In the genomic region with DNA sequence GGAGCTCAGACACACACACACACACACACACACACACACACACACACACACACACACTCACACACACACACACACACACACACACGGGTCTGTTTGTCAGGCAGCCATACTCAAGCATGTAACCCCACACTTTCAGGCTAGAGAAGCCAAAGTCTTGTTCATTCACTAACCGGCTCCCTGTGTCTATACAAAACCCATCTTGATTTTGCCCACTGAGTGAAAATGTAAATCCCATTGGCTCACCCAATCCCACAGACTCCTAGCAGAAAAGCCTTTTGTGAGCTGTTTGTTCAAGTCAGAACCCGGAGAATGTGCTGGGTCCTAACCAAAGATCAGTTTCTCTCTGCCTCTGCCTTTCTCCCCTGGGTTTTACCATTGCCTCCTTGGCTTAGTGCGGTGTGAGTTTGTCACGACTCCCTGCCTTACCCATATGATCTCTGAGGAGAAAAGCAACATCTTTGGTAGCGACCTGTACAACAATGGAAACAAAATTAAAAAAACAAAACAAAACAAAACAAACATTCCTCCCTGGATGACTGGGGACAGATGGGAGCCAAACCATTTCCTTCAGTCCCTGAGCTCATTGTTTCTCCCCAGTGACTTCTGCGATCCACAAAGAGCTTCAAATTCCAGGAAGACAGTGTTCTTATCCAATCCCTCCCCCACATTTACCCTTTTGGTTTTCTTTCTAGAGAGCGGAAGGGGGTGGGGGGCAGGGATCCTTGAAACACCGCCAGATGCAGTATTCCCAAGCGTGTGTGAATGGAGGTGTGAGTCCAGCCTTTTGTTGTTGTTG, we compare ENCODE assay signal across 9 mouse cellular contexts. TPM values are rescaled to one million over a fixed set of nuclear protein-coding genes. Genes with fewer than 3 reads are reported as not detected.
DNase-seq lines count a peak whose midpoint lies in the region; ATAC-seq and TF ChIP-seq lines count a peak whose summit lies in the region.
"Had no signal": no experiment of that assay in that cellular context is flagged by ENCODE, and none has a peak within 500 bp of the region (broad histone marks: within the 10 kb centered on the region; RNA-seq: fewer than 3 reads in every experiment).

No protein-coding gene starts in this region.

- ATAC-seq in embryonic facial prominence, embryonic 15.5 days (ENCODE audit: insufficient number of reproducible peaks, low FRiP score, low TSS enrichment, low read depth): no peak
- peak; percentile 40; the same call in 1 of the 2 replicates for ATAC-seq in hindbrain, embryonic 14.5 days (ENCODE audit: low FRiP score)
- ATAC-seq: Patski had no signal

- no peaks in the 10 kb centered on the region for H3K36me3 ChIP-seq in ES-E14 (ENCODE audit: control insufficient read depth, insufficient read depth, low read length, poor library complexity, severe bottlenecking)
- H3K36me3 ChIP-seq in embryonic facial prominence, embryonic 15.5 days: no peaks in the 10 kb centered on the region
- no peaks in the 10 kb centered on the region for H3K36me3 ChIP-seq in hindbrain, embryonic 14.5 days (replicated peaks; ENCODE audit: control insufficient read depth, insufficient read depth)

- peak overlapping the region; percentile 38 for H3K4me2 ChIP-seq in embryonic facial prominence, embryonic 15.5 days (replicated peaks)
- peak overlapping the region; percentile 33 for H3K4me2 ChIP-seq in hindbrain, embryonic 14.5 days (replicated peaks)

- H3K27ac ChIP-seq in ES-E14 (ENCODE audit: insufficient read depth, low read depth, low read length, poor library complexity, severe bottlenecking): peak overlapping the region; percentile 71
- H3K27ac ChIP-seq in embryonic facial prominence, embryonic 15.5 days (replicated peaks): peak overlapping the region; percentile 28; the same call in 1 of the 2 replicates
- peak overlapping the region; percentile 28 for H3K27ac ChIP-seq in hindbrain, embryonic 14.5 days

- in situ Hi-C loops in ES-E14 (cut with MboI; ENCODE audit: low sequenced_read_pairs in 2 of 2, unreplicated experiment in 2 of 2): no loop called here

- peak overlapping the region; percentile 55; the same call in 1 of the 2 replicates for H3K9ac ChIP-seq in ES-E14 (ENCODE audit: insufficient read depth, low read depth, low read length, poor library complexity, severe bottlenecking)
- no peak overlapping the region for H3K9ac ChIP-seq in embryonic facial prominence, embryonic 15.5 days
- H3K9ac ChIP-seq in hindbrain, embryonic 14.5 days: no peak overlapping the region

- DNase-seq in ES-E14 (ENCODE audit: low read depth, low spot score): peak; percentile 87
- peak; percentile 38 for DNase-seq in hindbrain, embryonic 14.5 days (ENCODE audit: low spot score)
- DNase-seq in lung, postnatal 14 days: peak; percentile 16
- no peak for DNase-seq in layer of hippocampus, postnatal 36 days
- no peak for DNase-seq in ovary, adult 18-20 months (ENCODE audit: low spot score)
- DNase-seq in c-Kit-positive CD71-positive TER-119-positive erythroid progenitor cells, embryonic 14.5 days (ENCODE audit: low spot score): no peak
- no peak for DNase-seq in adrenal gland, postnatal 4 days (ENCODE audit: low spot score in 2 of 2)

- H3K4me1 ChIP-seq in ES-E14 (ENCODE audit: control insufficient read depth in 2 of 2, insufficient read depth in 2 of 2, low read length in 2 of 2, poor library complexity in 1 of 2): peaks cover 0 to 2% of the 10 kb centered on the region in 2 experiments; a peak in 1 of 4 replicates
- peaks cover 8% of the 10 kb centered on the region; the same call in 1 of the 2 replicates for H3K4me1 ChIP-seq in embryonic facial prominence, embryonic 15.5 days
- no peaks in the 10 kb centered on the region for H3K4me1 ChIP-seq in hindbrain, embryonic 14.5 days (replicated peaks; ENCODE audit: control insufficient read depth, insufficient read depth, low read length)

- H3K4me3 ChIP-seq in ES-E14 (ENCODE audit: insufficient read depth in 1 of 2, low read depth in 1 of 2, low read length in 2 of 2, poor library complexity in 1 of 2, severe bottlenecking in 1 of 2): peak overlapping the region; percentile 45 to 80
- H3K4me3 ChIP-seq in embryonic facial prominence, embryonic 15.5 days (replicated peaks): peak overlapping the region; percentile 18; the same call in 1 of the 2 replicates
- H3K4me3 ChIP-seq in hindbrain, embryonic 14.5 days (replicated peaks; ENCODE audit: low read length): no peak overlapping the region

- WGBS in embryonic facial prominence, embryonic 15.5 days: 17% methylated on average over 10 of the region's 10 CpGs
- WGBS in hindbrain, embryonic 14.5 days: 11% methylated on average over 10 of the region's 10 CpGs

- H3K9me3 ChIP-seq in ES-E14 (ENCODE audit: control insufficient read depth, insufficient read depth, low read depth, low read length): no peaks in the 10 kb centered on the region
- no peaks in the 10 kb centered on the region for H3K9me3 ChIP-seq in embryonic facial prominence, embryonic 15.5 days (replicated peaks)
- H3K9me3 ChIP-seq in hindbrain, embryonic 14.5 days (ENCODE audit: control insufficient read depth, low read length): no peaks in the 10 kb centered on the region

- no peaks in the 10 kb centered on the region for H3K27me3 ChIP-seq in embryonic facial prominence, embryonic 15.5 days
- no peaks in the 10 kb centered on the region for H3K27me3 ChIP-seq in hindbrain, embryonic 14.5 days (ENCODE audit: control insufficient read depth, insufficient read depth, low read length)

TF ChIP-seq in ES-E14, 5 proteins besides CTCF, POLR2A, EP300 and RAD21:
- TF ChIP-seq MAFK (IDR thresholded peaks at IDR 0.05; ENCODE audit: insufficient read depth, low read depth, low read length) (0 out of 2 replicates have a peak, but pooled peaks have one; percentile 2), CHD2 (IDR thresholded peaks at IDR 0.05; ENCODE audit: low read depth, low read length) (no peak; the same call in 1 of the 2 replicates), ZNF384 (IDR thresholded peaks at IDR 0.05; ENCODE audit: low read depth, low read length) (peak; percentile 44; the same call in 1 of the 2 replicates), HCFC1 (IDR thresholded peaks at IDR 0.05; ENCODE audit: borderline replicate concordance, insufficient read depth, low read length) (0 out of 2 replicates have a peak, but pooled peaks have one; percentile 47)

RNA-seq across cellular contexts. Expression of gene Map3k9, which starts 35.6 kb away (rescaled TPM):
- 5.4 and 9.9 TPM in 2 replicates for total RNA-seq in ES-E14 (2012; rRNA removed)
- polyA plus RNA-seq in embryonic facial prominence, embryonic 15.5 days (2015; fragmentation: Nextera tagmentation; extraction: Ambion mirVana): 1.8 and 2.0 TPM in 2 replicates
- 13.3 and 14.7 TPM in 2 replicates for polyA plus RNA-seq in hindbrain, embryonic 14.5 days (2014; fragmentation: Nextera tagmentation; extraction: Ambion mirVana)
- total RNA-seq in layer of hippocampus, postnatal 36 days (2021): 10 to 100 TPM; 29.6 to 33.0 TPM
- total RNA-seq in adrenal gland, postnatal 4 days (2021): 1 to 10 TPM; 3.6 to 5.2 TPM

RNA-seq across cellular contexts. Expression of gene Pcnx, which starts 43.3 kb away (rescaled TPM):
- 24.9 and 36.0 TPM in 2 replicates for total RNA-seq in ES-E14 (2012; rRNA removed)
- polyA plus RNA-seq in embryonic facial prominence, embryonic 15.5 days (2015; fragmentation: Nextera tagmentation; extraction: Ambion mirVana): 11.0 and 12.4 TPM in 2 replicates
- 14.2 and 19.9 TPM in 2 replicates for polyA plus RNA-seq in hindbrain, embryonic 14.5 days (2014; fragmentation: Nextera tagmentation; extraction: Ambion mirVana)
- 100 to 1,000 TPM; 103 to 113 TPM for total RNA-seq in layer of hippocampus, postnatal 36 days (2021)
- 10 to 100 TPM; 64.8 to 68.2 TPM for total RNA-seq in adrenal gland, postnatal 4 days (2021)

Comparison
In these comparisons a context has a peak if more than half of its experiments do, and no peak if none do; other contexts are left out.
1. DNase-seq: peak in ES-E14 (single experiment), hindbrain, embryonic 14.5 days (single experiment) and lung, postnatal 14 days (single experiment); none in layer of hippocampus, postnatal 36 days (0 of 2), ovary, adult 18-20 months (single experiment), c-Kit-positive CD71-positive TER-119-positive erythroid progenitor cells, embryonic 14.5 days (single experiment) and adrenal gland, postnatal 4 days (0 of 2).
2. Peak in every context shown above with its lines, with median percentiles within 50 percentile points of each other: H3K27ac ChIP-seq.